Mouse (Mus musculus): ENCODE results near the gene Ahsa1. TPM values are rescaled to one million over a fixed set of nuclear protein-coding genes. Genes with fewer than 3 reads are reported as not detected.

The Ahsa1 gene
- polyA plus RNA-seq, 1 experiment from 2014 or later, result 210 TPM

DNA sequence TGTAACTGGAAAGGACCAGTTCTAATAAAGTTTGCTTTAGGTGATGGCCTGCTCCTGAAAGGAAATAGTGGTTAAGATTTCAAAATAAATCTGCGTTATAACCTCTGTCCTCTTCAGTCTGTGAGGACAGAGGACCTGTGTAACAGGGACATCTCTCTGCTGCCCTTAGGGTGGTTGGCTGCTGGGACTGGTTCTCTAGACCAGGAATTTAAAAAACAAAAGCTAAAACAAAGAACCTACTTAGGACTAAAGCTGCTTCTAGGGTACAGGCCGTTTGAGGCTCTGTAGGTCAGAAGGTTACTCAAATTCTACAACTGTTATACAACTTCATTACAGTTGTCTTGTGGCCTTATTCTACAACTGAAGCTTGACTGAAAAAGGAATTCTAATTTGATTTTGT is 46.8 kb downstream of the Ahsa1 start:
- Histone ChIP-seq H3K4me2 (replicated peaks; ENCODE audit: low read depth, low read length) (no peak overlapping the region), H3K27ac (ENCODE audit: low read depth, low read length) (no peak overlapping the region), H3K27me3 (ENCODE audit: control insufficient read depth, insufficient read depth, low read length) (no peaks in the 10 kb centered on the region), H3K9me3 (ENCODE audit: control insufficient read depth, low read length) (no peaks in the 10 kb centered on the region), H3K9ac (ENCODE audit: low read depth, low read length) (no peak overlapping the region), H3K4me3 (ENCODE audit: low read depth, low read length) (no peak overlapping the region), H3K36me3 (ENCODE audit: control insufficient read depth, insufficient read depth, low read length) (no peaks in the 10 kb centered on the region), H3K4me1 (replicated peaks; ENCODE audit: control insufficient read depth, insufficient read depth, low read length) (no peaks in the 10 kb centered on the region)
- ATAC-seq (ENCODE audit: low FRiP score) (no peak), DNase-seq (ENCODE audit: low spot score) (no peak)
- WGBS, result 73% methylated on average over 2 of the region's 2 CpGs

DNA sequence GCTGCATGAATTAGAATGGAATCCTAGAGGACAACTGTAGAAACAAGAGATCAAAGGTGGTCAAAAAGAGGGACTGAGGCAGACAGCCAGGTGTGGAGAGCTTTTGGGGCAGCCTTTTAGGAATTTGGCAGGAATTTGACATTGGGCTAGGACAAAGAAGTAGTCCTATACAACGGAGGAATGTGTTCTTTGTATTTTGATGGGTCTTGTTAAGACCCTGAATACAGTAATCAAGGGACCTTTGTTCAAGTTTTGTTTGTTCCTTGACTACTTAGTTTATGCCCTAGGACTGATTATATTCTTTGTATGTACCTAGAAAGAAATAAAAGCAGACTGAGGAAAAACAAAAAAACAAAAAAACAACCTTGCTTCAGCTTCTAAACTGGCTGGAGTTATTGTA is 51.7 kb downstream of the Ahsa1 start:
- Histone ChIP-seq H3K27me3 (ENCODE audit: control insufficient read depth, insufficient read depth, low read length) (no peaks in the 10 kb centered on the region), H3K9ac (ENCODE audit: low read depth, low read length) (no peak overlapping the region), H3K27ac (ENCODE audit: low read depth, low read length) (no peak overlapping the region), H3K4me2 (replicated peaks; ENCODE audit: low read depth, low read length) (no peak overlapping the region), H3K4me1 (replicated peaks; ENCODE audit: control insufficient read depth, insufficient read depth, low read length) (no peaks in the 10 kb centered on the region), H3K9me3 (ENCODE audit: control insufficient read depth, low read length) (no peaks in the 10 kb centered on the region), H3K36me3 (ENCODE audit: control insufficient read depth, insufficient read depth, low read length) (no peaks in the 10 kb centered on the region), H3K4me3 (ENCODE audit: low read depth, low read length) (no peak overlapping the region)
- WGBS, result 71% methylated on average over 1 of the region's 1 CpGs
- ATAC-seq (ENCODE audit: low FRiP score) (no peak), DNase-seq (ENCODE audit: low spot score) (no peak)

DNA sequence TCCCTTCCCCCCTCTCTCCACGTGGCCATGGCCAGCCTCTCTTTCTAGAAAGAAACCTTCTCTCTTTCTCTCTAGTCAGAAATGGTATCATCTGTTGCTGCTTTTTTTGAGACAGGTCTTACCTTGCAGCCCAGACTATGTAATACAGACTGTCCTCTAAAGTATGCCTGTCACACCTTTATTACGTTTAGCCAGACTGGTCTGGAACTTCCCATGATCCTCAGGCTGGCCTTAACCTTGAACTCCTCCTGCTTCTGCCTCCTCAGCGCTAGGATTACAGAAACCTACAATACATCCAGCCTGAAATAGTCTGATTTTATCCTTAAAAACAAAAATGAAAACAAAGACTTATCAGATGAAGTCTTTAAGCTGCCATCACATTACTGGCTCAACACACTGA is 53.0 kb downstream of the Ahsa1 start:
- 85% methylated on average over 3 of the region's 3 CpGs for WGBS
- Histone ChIP-seq H3K36me3 (ENCODE audit: control insufficient read depth, insufficient read depth, low read length) (no peaks in the 10 kb centered on the region), H3K9ac (ENCODE audit: low read depth, low read length) (no peak overlapping the region), H3K4me1 (replicated peaks; ENCODE audit: control insufficient read depth, insufficient read depth, low read length) (no peaks in the 10 kb centered on the region), H3K27ac (ENCODE audit: low read depth, low read length) (no peak overlapping the region), H3K4me2 (replicated peaks; ENCODE audit: low read depth, low read length) (no peak overlapping the region), H3K9me3 (ENCODE audit: control insufficient read depth, low read length) (no peaks in the 10 kb centered on the region), H3K4me3 (ENCODE audit: low read depth, low read length) (no peak overlapping the region), H3K27me3 (ENCODE audit: control insufficient read depth, insufficient read depth, low read length) (no peaks in the 10 kb centered on the region)
- ATAC-seq (ENCODE audit: low FRiP score) (no peak), DNase-seq (ENCODE audit: low spot score) (no peak)

Other genes with a start within 250 kb of the Ahsa1 start
- 0.66 and 1.4 TPM in 2 replicates for gene Tmem63c, start 245.1 kb upstream of the Ahsa1 start, polyA plus RNA-seq (2014; fragmentation: Nextera tagmentation; extraction: Ambion mirVana)
- 0.14 and 0.28 TPM in 2 replicates for gene Ngb, start 163.9 kb upstream of the Ahsa1 start, polyA plus RNA-seq (2014; fragmentation: Nextera tagmentation; extraction: Ambion mirVana)
- gene Gstz1, start 119.3 kb upstream of the Ahsa1 start, polyA plus RNA-seq (2014; fragmentation: Nextera tagmentation; extraction: Ambion mirVana), result 26.0 and 31.4 TPM in 2 replicates
- gene Pomt2, start 118.5 kb upstream of the Ahsa1 start, polyA plus RNA-seq (2014; fragmentation: Nextera tagmentation; extraction: Ambion mirVana), result 14.8 and 17.0 TPM in 2 replicates
- 1.4 and 1.6 TPM in 2 replicates for gene Samd15, start 66.8 kb upstream of the Ahsa1 start, polyA plus RNA-seq (2014; fragmentation: Nextera tagmentation; extraction: Ambion mirVana)
- 3.3 and 5.3 TPM in 2 replicates for gene Tmed8, start 66.0 kb upstream of the Ahsa1 start, polyA plus RNA-seq (2014; fragmentation: Nextera tagmentation; extraction: Ambion mirVana)
- gene Noxred1, start 27.7 kb upstream of the Ahsa1 start, polyA plus RNA-seq (2014; fragmentation: Nextera tagmentation; extraction: Ambion mirVana), result 1.1 and 2.0 TPM in 2 replicates
- 62.3 and 65.6 TPM in 2 replicates for gene Vipas39, start 223 bp upstream of the Ahsa1 start, polyA plus RNA-seq (2014; fragmentation: Nextera tagmentation; extraction: Ambion mirVana)
- gene Ism2, start 33.2 kb downstream of the Ahsa1 start, polyA plus RNA-seq (2014; fragmentation: Nextera tagmentation; extraction: Ambion mirVana), result 0.63 and 0.99 TPM in 2 replicates
- gene Sptlc2, start 121.9 kb downstream of the Ahsa1 start, polyA plus RNA-seq (2014; fragmentation: Nextera tagmentation; extraction: Ambion mirVana), result 62.4 and 63.7 TPM in 2 replicates
- 277 and 302 TPM in 2 replicates for gene Slirp, start 177.4 kb downstream of the Ahsa1 start, polyA plus RNA-seq (2014; fragmentation: Nextera tagmentation; extraction: Ambion mirVana)
- gene Alkbh1, start 177.5 kb downstream of the Ahsa1 start, polyA plus RNA-seq (2014; fragmentation: Nextera tagmentation; extraction: Ambion mirVana), result 43.5 and 56.0 TPM in 2 replicates
- 156 and 160 TPM in 2 replicates for gene Snw1, start 205.8 kb downstream of the Ahsa1 start, polyA plus RNA-seq (2014; fragmentation: Nextera tagmentation; extraction: Ambion mirVana)
- not detected in 2 replicates for gene Gm5788, start 228.2 kb downstream of the Ahsa1 start, polyA plus RNA-seq (2014; fragmentation: Nextera tagmentation; extraction: Ambion mirVana)
- not detected in 2 replicates for gene Gm8300, start 247.8 kb downstream of the Ahsa1 start, polyA plus RNA-seq (2014; fragmentation: Nextera tagmentation; extraction: Ambion mirVana)

All from hindbrain, embryonic 11.5 days (tissue).